Mouse (Mus musculus) CH12.LX (cell line): ENCODE measurements at regions not wholly inside any gene's neighbourhood (a gene's known extent, or its start where the extent isn't known, plus 50 kb on each side); places are given as distances from the start of the nearest gene placed in this dataset.

Source experiments
- DNase-seq: peaks from one replicate; pipeline ENCODE4 v3.0.0-alpha.2; 2013; ENCODE audit errors: extremely low read depth
- H3K27ac ChIP-seq: 2 replicates; pipeline ENCODE4 v1.5.1; 2012; ENCODE audit warnings: low read depth, mild to moderate bottlenecking, control low read depth, moderate library complexity; ENCODE audit not compliant: insufficient read depth
- H3K27me3 ChIP-seq: replicated peaks from 2 replicates; pipeline ENCODE3; 2012; ENCODE audit warnings: inconsistent platforms
- H3K36me3 ChIP-seq, 2 experiments: replicated peaks in 1 of 2; 2 replicates each; pipeline versions ENCODE3 to v1.6.1; 2012; ENCODE audit warnings: inconsistent platforms in 1 of 2, low read length in 1 of 2, mild to moderate bottlenecking in 1 of 2, mixed read lengths in 1 of 2, moderate library complexity in 1 of 2; ENCODE audit not compliant: control insufficient read depth in 1 of 2, insufficient read depth in 1 of 2
- H3K4me1 ChIP-seq, 2 experiments: 2 replicates each; pipeline ENCODE4 v1.6.1; 2012; ENCODE audit warnings: inconsistent platforms in 1 of 2, moderate library complexity in 1 of 2; ENCODE audit not compliant: insufficient read depth in 2 of 2, control insufficient read depth in 1 of 2
- H3K4me2 ChIP-seq: 2 replicates; pipeline ENCODE4 v1.6.1; 2012; ENCODE audit warnings: low read depth, mild to moderate bottlenecking, control low read depth; ENCODE audit not compliant: poor library complexity, insufficient read depth, severe bottlenecking
- H3K4me3 ChIP-seq, 3 experiments: fragments of 150-350 bp in 1 of 3; sonication (generic) in 1 of 3; replicated peaks in 1 of 3; 2 replicates each; pipeline versions ENCODE3 to v1.5.1; 2011 to 2012; ENCODE audit warnings: low read depth in 2 of 3, low read length in 2 of 3, mild to moderate bottlenecking in 2 of 3, moderate library complexity in 2 of 3, control low read depth in 1 of 3, improper control_type of control experiment in 1 of 3, inconsistent platforms in 1 of 3, mixed read lengths in 1 of 3; ENCODE audit not compliant: poor library complexity in 1 of 3
- H3K79me2 ChIP-seq: replicated peaks from 2 replicates; pipeline ENCODE4 v1.6.1; 2012; ENCODE audit warnings: mild to moderate bottlenecking, moderate library complexity; ENCODE audit not compliant: control insufficient read depth, poor library complexity, insufficient read depth, severe bottlenecking; ENCODE audit errors: extremely low read depth
- H3K9ac ChIP-seq: 2 replicates; pipeline ENCODE4 v1.6.1; 2012; ENCODE audit warnings: low read depth, mild to moderate bottlenecking, control low read depth, moderate library complexity; ENCODE audit not compliant: insufficient read depth
- H3K9me3 ChIP-seq: replicated peaks from 2 replicates; pipeline ENCODE3; 2012; ENCODE audit warnings: low read length, inconsistent platforms, mixed read lengths
- CHD1 ChIP-seq: IDR thresholded peaks from 2 replicates; pipeline ENCODE4 v1.6.1; 2012; ENCODE audit warnings: low read depth, low read length, improper control_type of control experiment, inconsistent platforms
- CHD2 ChIP-seq: IDR thresholded peaks from 2 replicates; pipeline ENCODE4 v1.6.1; 2011; ENCODE audit warnings: low read length, improper control_type of control experiment
- ELF1 ChIP-seq: IDR thresholded peaks from 2 replicates; pipeline ENCODE4 v1.6.1; 2014; ENCODE audit warnings: low read depth, mild to moderate bottlenecking, inconsistent platforms, low read length, improper control_type of control experiment
- GABPA ChIP-seq: IDR thresholded peaks from 2 replicates; pipeline ENCODE4 v1.6.1; 2012; ENCODE audit warnings: low read depth, low read length, improper control_type of control experiment, inconsistent platforms; ENCODE audit not compliant: insufficient replicate concordance
- IRF4 ChIP-seq: IDR thresholded peaks from 2 replicates; pipeline ENCODE4 v1.6.1; 2014; ENCODE audit warnings: low read depth, mild to moderate bottlenecking, inconsistent platforms, low read length, improper control_type of control experiment
- KAT2A ChIP-seq: IDR thresholded peaks from 2 replicates; pipeline ENCODE4 v1.6.1; 2012; ENCODE audit warnings: low read length, improper control_type of control experiment, inconsistent platforms; ENCODE audit not compliant: insufficient replicate concordance
- MAX ChIP-seq: IDR thresholded peaks from 2 replicates; pipeline ENCODE4 v1.6.1; 2011; ENCODE audit warnings: low read length, improper control_type of control experiment
- MAZ ChIP-seq: IDR thresholded peaks from 2 replicates; pipeline ENCODE4 v1.6.1; 2012; ENCODE audit warnings: low read depth, mild to moderate bottlenecking, inconsistent platforms, low read length, improper control_type of control experiment, moderate library complexity
- MEF2A ChIP-seq: IDR thresholded peaks from 2 replicates; pipeline ENCODE4 v1.6.1; 2014; ENCODE audit warnings: low read depth, mild to moderate bottlenecking, inconsistent platforms, low read length, improper control_type of control experiment, borderline replicate concordance
- MXI1 ChIP-seq: IDR thresholded peaks from 2 replicates; pipeline ENCODE4 v1.6.1; 2011; ENCODE audit warnings: mild to moderate bottlenecking, low read depth, low read length, improper control_type of control experiment
- MYC ChIP-seq: IDR thresholded peaks from 2 replicates; pipeline ENCODE4 v1.6.1; 2011; ENCODE audit warnings: low read depth, mild to moderate bottlenecking, improper control_type of control experiment, low read length
- NELFE ChIP-seq: IDR thresholded peaks from 2 replicates; pipeline ENCODE4 v1.6.1; 2011; ENCODE audit warnings: low read depth, low read length, improper control_type of control experiment
- NRF1 ChIP-seq: IDR thresholded peaks from 2 replicates; pipeline ENCODE4 v1.6.1; 2014; ENCODE audit warnings: low read depth, mild to moderate bottlenecking, inconsistent platforms, low read length, improper control_type of control experiment, moderate library complexity
- PAX5 ChIP-seq: IDR thresholded peaks from 2 replicates; pipeline ENCODE4 v1.6.1; 2012; ENCODE audit warnings: low read length, inconsistent platforms, mixed read lengths
- POLR2AphosphoS2 ChIP-seq: IDR thresholded peaks from 2 replicates; pipeline ENCODE4 v1.6.1; 2011; ENCODE audit warnings: low read depth, low read length, improper control_type of control experiment
- RCOR1 ChIP-seq: conservative IDR thresholded peaks from 2 replicates; pipeline ENCODE4 v1.6.1; 2012; ENCODE audit warnings: low read depth, mild to moderate bottlenecking, inconsistent platforms, low read length, improper control_type of control experiment
- SMC3 ChIP-seq: IDR thresholded peaks from 2 replicates; pipeline ENCODE4 v1.6.1; 2011; ENCODE audit warnings: low read depth, low read length, improper control_type of control experiment
- TBP ChIP-seq: conservative IDR thresholded peaks from 2 replicates; pipeline ENCODE4 v1.6.1; 2011; ENCODE audit warnings: low read depth, low read length, improper control_type of control experiment
- TCF12 ChIP-seq: IDR thresholded peaks from 2 replicates; pipeline ENCODE4 v1.6.1; 2014; ENCODE audit warnings: low read depth, mild to moderate bottlenecking, inconsistent platforms, low read length, improper control_type of control experiment
- UBTF ChIP-seq: IDR thresholded peaks from 2 replicates; pipeline ENCODE4 v1.6.1; 2012; ENCODE audit warnings: low read depth, mild to moderate bottlenecking, inconsistent platforms, low read length, improper control_type of control experiment, moderate library complexity
- USF1 ChIP-seq: IDR thresholded peaks from 2 replicates; pipeline ENCODE4 v1.6.1; 2014; ENCODE audit warnings: low read depth, mild to moderate bottlenecking, inconsistent platforms, low read length, improper control_type of control experiment
- ZKSCAN1 ChIP-seq: IDR thresholded peaks from 2 replicates; pipeline ENCODE4 v1.6.1; 2012; ENCODE audit warnings: low read depth, inconsistent platforms, low read length, improper control_type of control experiment, borderline replicate concordance
- dilution Hi-C: fragments of 300-500 bp; cut with MboI; formaldehyde crosslinking; loops from 2 replicates; pipeline ENCODE4 v1.14.3; 2020; ENCODE audit warnings: low sequenced_read_pairs; ENCODE audit not compliant: extremely low pct_unique_long_range_greater_than_20kb, extremely low pct_ligation_motif_present
- in situ Hi-C: fragments of 300-500 bp; cut with MboI; formaldehyde crosslinking; loops from 3 replicates; pipeline ENCODE4 v1.14.3; 2019; ENCODE audit warnings: low sequenced_read_pairs, low pct_ligation_motif_present, low pct_unique_long_range_greater_than_20kb, mixed read lengths

GRCm38 (mm10) chr10:91823499-91823898, 642.4 kb upstream of the Tmpo start:
- in situ Hi-C loops = no loop called here
- DNase-seq = no peak
- dilution Hi-C loops = no loop called here

GRCm38 (mm10) chr10:91804870-91805269, 623.8 kb upstream of the Tmpo start:
- Histone ChIP-seq H3K4me1 (no peaks in the 10 kb centered on the region), H3K9me3 (peaks cover 20% of the 10 kb centered on the region), H3K36me3 (no peaks in the 10 kb centered on the region), H3K27me3 (no peaks in the 10 kb centered on the region), H3K4me2 (no peak overlapping the region), H3K4me3 (no peak overlapping the region), H3K79me2 (no peaks in the 10 kb centered on the region), H3K9ac (no peak overlapping the region), H3K27ac (no peak overlapping the region)
- DNase-seq = no peak
- in situ Hi-C loops (no loop called here), dilution Hi-C loops (no loop called here)
- no peak for TF ChIP-seq TBP
- TF ChIP-seq RCOR1 = no peak
- TF ChIP-seq TCF12 = no peak
- no peak for TF ChIP-seq POLR2AphosphoS2
- no peak for TF ChIP-seq SMC3
- no peak for TF ChIP-seq UBTF
- no peak for TF ChIP-seq MYC
- TF ChIP-seq CHD1 = no peak
- no peak for TF ChIP-seq CHD2
- no peak for TF ChIP-seq PAX5
- no peak for TF ChIP-seq MXI1
- no peak for TF ChIP-seq NRF1
- no peak for TF ChIP-seq ELF1
- no peak for TF ChIP-seq USF1
- TF ChIP-seq GABPA = no peak
- TF ChIP-seq KAT2A = no peak
- no peak for TF ChIP-seq IRF4
- no peak for TF ChIP-seq MEF2A
- TF ChIP-seq ZKSCAN1 = no peak

More at GRCm38 (mm10) chr10:91823499-91823898, 642.4 kb upstream of the Tmpo start:
- Histone ChIP-seq H3K4me1 (no peaks in the 10 kb centered on the region), H3K36me3 (no peaks in the 10 kb centered on the region), H3K4me2 (no peak overlapping the region), H3K9me3 (peaks cover 24% of the 10 kb centered on the region), H3K9ac (no peak overlapping the region), H3K4me3 (no peak overlapping the region), H3K79me2 (no peaks in the 10 kb centered on the region), H3K27ac (no peak overlapping the region), H3K27me3 (no peaks in the 10 kb centered on the region)
- TF ChIP-seq MAX (no peak), MEF2A (no peak), NELFE (no peak), MAZ (no peak), CHD2 (no peak)
